Mouse (Mus musculus) cerebellum, postnatal 10 days (tissue): ENCODE measurements at regions not wholly inside any gene's neighbourhood (a gene's known extent, or its start where the extent isn't known, plus 50 kb on each side); places are given as distances from the start of the nearest gene placed in this dataset.

Experiments
- DNase-seq, 2 experiments: peaks; one replicate each; pipeline ENCODE4 v3.0.0; 2021; ENCODE audit warnings: mixed read lengths in 2 of 2

DNA sequence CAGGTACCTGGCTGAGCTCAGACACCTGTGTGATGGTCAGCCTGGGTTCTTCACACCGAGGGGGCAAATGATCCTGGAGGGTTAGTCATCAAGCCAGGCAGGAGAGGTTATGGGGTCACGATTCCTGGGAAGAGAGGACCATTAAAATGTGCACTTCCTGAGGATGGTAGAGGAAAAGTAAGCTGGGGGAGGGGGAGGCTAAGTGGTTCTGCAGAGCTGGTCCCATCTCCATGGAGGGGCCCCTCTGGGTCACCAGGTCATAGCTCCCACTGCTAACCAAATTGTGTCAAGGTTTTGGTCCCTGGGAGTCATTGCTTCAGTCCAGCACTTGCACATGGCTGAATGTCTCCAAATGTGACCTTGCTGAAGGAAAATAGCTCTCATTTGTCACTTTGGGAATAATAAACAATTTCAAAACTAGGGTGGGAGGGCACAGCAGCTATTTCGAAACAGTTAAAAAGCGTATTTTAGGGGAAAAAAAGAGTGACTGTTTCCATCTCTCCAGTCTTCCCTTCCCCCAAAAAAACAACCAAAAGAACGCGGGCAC is 395.5 kb downstream of the Wdr11 start:
- DNase-seq = no peak

- no peak for DNase-seq
Observed at GRCm38 (mm10) chr7:129987713-129988112, 396.1 kb downstream of the Wdr11 start.

DNA sequence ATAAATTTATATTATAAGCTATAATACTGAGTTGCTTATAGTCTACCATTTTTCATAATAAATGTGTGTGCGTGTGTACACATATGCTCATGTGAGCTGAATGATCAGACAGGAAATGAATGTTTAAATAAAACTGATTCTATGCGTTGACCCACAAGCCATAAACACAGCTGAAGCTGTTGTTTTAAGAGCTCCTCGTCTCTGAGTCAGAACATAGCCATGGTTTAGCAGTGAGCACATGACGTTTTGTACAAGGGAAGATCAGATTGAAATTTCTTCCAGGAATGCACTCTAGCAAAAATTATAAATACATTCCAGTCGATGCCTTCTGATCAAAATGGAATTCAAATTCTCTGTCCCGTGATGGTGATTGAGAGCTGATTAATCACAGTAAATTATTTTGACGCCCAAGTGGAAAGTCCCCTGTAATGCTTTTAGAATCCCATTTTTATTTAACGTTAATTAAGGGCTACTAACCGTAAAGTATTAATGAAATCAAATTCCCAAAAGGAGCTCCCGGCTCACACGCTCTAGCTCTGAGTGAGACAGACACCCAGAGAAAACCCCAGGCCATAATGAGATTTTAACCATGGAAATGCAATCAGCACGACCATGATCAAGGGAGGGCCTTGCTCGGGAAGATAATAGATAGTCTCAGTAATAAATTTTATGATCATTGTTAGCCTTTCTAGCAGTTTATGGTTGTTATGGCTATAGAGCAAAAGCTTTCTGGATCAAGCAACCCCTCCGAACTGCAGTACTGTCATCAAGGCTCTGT is 402.0 kb downstream of the Wdr11 start:
- no peak for DNase-seq

DNA sequence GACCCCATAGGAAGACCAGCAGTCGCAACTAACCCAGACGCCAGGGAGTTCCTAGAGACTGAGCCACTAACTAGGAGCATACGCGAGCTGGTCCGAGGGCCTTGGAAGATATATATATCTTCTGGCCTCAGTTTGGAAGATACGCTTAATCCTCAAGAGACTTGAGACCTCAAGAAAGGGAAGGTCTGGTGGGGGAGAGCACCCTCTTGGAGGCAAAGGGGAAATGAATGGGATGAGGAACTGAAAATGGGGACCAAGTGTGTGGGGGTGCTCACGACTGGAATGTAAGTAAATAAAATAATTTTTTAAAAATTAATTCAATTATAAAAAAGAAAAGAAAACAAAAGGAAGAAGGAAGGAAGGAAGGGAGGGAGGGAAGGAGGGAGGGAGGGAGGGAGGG is 403.9 kb downstream of the Wdr11 start:
- DNase-seq = no peak

- DNase-seq = peak in 1 of 2 experiments; percentile 16
Observed at GRCm38 (mm10) chr7:130001064-130001463, 409.4 kb downstream of the Wdr11 start.

DNA sequence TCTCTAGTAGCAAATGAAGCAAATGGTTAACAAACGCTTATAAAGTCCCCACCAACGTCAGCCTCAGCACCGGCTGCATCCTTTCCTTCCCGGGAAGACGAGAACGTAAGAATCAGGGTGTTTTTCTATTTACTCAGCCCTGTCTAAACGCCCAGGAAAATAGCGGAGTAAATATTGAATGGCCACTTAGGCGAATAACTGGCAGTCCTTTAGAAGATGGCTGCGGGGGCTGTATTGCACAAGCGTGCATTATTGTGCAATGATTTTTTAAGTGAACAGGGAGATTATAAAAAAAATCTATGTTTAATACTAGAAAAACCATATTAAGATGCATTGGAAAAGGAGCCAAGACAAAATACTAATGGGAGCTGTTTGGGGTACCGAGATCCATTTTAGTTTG is 410.3 kb downstream of the Wdr11 start:
- no peak for DNase-seq

- no peak for DNase-seq
Observed at GRCm38 (mm10) chr7:130005406-130005805, 413.7 kb downstream of the Wdr11 start.

DNA sequence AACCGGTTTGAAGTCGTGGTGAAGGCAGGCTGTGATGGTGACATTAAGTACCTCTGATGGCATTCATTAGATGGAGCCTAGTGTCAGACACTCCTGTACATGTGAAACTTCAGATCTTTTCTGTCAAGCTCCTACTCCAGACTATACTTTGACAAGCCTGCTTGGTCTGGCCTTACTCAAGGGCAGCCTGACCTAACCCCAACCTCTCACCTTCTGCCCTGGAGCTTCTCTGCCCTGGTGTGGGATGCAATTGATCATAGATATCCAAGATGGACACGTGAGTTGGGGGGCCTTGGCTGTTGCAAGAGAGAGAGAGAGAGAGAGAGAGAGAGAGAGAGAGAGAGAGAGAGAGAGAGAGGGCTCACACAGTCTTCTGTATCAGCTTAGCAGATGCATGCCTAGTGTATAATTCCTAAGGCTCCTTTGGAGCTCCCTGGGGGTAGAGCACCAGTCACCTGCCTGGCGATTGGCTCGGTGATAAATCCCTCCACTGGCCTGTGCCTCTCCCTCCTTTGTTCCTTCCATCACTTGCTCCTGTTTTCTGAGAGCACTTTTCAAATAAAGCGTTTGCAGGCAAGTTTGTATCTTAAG is 416.4 kb downstream of the Wdr11 start:
- DNase-seq = no peak

DNA sequence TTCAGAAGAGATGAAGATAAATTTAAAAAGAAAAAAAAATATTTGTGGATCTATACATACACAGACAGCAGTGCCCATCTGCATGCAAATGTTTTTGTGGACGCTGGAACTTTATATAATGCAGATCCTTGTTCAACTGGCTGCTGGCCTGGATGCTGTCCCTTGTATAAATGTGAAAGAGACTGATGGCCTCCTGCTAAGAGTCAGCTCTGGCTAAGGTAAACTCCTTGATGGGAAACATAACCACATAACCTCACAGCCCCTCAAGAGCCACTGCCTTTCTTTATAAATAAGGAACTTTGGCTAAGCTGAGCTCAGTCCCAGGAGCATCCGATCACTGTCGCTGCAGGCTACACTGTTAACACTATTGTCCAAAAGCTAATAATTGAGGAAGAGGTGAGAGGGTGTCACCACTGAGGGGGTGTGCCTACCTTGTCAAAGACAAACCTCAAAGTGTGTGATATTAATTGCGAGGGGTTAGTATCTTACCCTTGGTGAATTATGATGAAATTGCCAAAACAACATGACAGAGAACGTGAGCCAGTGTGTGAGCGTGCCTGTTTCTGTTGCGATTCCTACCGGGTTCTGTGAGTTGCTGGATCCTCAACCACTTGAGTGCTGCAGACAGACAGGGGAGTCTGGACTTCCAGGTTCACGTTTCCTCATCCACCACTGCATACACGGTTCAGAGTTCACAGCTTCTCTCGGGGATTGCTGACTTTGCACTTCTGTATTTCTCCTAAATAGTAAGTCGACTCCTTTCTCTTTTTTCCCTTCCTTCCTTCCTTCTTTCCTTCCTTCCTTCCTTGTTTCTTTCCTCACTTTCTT is 417.1 kb downstream of the Wdr11 start:
- DNase-seq = no peak

DNA sequence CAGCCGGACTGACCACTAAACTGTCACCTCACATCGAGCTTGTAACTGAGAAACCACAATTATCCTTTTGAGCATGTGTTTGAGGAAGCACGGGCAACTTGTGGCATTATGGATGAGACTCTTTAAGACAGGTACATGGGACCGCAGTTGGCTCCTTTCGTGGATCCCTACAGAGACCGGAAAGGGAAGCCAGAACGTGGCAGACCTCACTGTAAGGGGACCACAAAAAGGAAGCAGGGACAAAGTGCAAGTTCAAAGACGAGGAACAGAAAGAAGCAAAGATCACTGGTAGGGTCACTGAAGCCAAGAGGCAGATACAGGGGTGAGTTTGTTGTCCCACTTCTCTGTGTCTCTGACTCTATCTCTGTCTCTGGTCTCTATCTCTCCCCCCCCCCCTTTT is 420.4 kb downstream of the Wdr11 start:
- no peak for DNase-seq

- no peak for DNase-seq
Observed at GRCm38 (mm10) chr7:130013109-130013508, 421.4 kb downstream of the Wdr11 start.

GRCm38 (mm10) chr7:130014609-130015008 is 422.9 kb downstream of the Wdr11 start:
- DNase-seq = no peak

DNA sequence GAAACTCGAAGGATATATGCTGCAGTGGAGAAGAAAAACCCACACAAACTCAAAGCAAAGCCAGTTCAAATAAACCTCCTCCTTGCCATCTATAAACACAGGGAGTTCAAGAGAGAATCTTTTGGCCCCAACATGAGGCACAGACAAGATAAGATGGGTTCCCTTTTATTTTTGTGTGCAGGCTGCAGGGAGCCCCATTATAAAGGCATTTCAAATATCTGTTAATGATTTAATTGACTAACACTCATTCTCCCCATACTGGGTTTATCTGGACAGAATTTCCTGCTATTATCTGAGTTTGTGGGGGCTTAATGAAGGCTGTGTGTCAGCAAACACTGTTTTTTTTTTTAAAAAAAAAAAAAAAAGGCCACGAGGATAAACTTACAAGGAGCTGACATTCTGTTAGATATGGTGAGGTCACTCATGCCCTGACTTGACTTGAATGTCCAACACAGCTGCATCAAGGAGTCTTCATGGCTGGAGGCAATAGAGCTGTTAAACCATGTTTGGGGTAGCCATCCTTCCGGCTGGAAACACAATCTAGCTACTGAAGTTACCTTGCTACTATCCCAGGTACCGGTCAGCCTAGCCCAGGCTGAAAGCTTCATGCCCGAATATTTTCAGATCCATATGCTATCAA is 423.8 kb downstream of the Wdr11 start:
- DNase-seq = no peak

- no peak for DNase-seq
Observed at GRCm38 (mm10) chr7:130016015-130016874, 424.6 kb downstream of the Wdr11 start.

- no peak for DNase-seq
Observed at GRCm38 (mm10) chr7:130018891-130019290, 427.2 kb downstream of the Wdr11 start.

DNA sequence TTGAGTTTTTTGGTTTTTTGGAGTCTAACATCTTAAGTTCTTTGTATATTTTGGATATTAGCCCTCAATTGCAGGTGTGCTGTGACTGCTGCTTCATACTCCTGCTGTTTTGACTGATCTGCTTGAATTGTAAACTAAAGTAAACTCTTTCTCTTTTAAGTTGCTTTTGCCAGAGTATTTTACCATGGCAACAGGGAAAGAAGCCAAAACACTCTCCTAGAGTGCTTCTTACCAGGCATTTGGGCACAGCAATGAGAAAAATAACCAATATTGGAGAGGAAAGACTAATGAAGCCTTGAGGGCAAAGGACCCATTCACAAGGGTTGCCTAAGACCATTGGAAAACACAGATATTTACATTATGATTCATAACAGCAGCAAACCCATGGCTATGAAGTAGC is 437.3 kb downstream of the Wdr11 start:
- peak in 1 of 2 experiments; percentile 20 for DNase-seq

DNA sequence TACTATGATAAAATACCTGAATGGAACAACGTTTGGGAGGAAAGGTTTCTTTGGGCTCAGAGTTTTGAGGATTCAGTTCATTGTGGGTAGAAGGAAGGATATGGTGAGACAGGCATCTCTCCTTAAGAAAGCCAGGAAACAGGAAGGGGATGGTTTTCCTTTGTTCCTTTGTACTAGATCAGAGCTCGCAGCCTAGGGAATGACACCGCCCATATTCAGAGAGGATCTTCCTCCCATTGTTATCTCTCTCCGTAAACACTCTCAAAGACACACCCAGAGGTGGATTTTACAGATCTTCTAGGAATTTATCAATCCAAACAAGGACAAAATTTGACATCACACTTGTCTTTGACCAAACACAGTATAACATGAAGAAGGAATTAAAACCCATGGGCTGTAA is 439.0 kb downstream of the Wdr11 start:
- DNase-seq = no peak

- DNase-seq = no peak
Observed at GRCm38 (mm10) chr7:130036235-130036634, 444.6 kb downstream of the Wdr11 start.

- no peak for DNase-seq
Observed at GRCm38 (mm10) chr7:130036845-130037572, 445.3 kb downstream of the Wdr11 start.

DNA sequence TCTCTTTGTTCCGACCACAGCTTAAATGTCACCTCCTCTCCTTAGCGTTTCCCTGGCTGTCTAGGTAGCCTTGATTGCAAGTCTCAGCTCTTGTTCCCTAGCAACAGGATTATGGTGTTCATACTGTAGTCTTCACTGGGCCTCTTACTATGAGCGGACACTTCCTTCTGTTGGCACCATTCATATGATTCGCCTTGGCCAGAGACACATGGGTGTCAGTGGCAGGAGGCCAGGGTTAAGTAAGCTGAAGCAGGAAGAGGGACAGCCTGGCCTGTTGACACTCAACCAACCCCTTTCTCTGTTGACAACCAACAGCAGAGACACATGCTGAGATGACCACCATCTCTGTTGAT is 445.9 kb downstream of the Wdr11 start:
- DNase-seq = peak; percentile 34 to 47

DNA sequence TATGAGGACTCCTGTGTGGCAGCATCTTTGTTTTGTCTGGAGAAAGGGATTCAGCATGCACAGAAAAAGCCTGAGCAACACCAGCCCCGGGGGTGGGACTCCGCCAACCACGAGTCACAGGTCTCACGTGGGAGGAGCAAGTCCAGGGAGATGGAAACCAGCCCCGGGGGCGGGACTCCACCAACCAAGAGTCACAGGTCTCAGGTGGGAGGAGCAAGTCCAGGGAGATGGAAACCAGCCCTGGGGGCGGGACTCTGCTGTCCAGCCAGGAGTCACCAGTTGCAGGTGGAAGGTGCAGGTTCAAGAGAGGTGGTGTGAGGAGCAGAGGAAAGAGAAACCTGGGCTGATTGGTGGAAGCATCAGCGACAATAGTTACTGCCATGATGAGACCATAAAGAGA is 448.9 kb downstream of the Wdr11 start:
- no peak for DNase-seq
